Mouse (Mus musculus) testis, adult 2 months (tissue): ENCODE measurements around the gene Foxp1.

ENCODE experiments used
- CTCF ChIP-seq: fragments of 200-500 bp; IDR thresholded peaks from 2 replicates; pipeline ENCODE4 v1.5.1; 2012; ENCODE audit warnings: low read depth, mild to moderate bottlenecking, inconsistent platforms, low read length, moderate library complexity; ENCODE audit not compliant: control insufficient read depth, insufficient read depth, insufficient replicate concordance
- POLR2A ChIP-seq: fragments of 200-500 bp; IDR thresholded peaks from 2 replicates; pipeline ENCODE4 v1.6.1; 2012; ENCODE audit warnings: low read depth, mild to moderate bottlenecking, inconsistent platforms, low read length, moderate library complexity; ENCODE audit not compliant: control insufficient read depth

DNA sequence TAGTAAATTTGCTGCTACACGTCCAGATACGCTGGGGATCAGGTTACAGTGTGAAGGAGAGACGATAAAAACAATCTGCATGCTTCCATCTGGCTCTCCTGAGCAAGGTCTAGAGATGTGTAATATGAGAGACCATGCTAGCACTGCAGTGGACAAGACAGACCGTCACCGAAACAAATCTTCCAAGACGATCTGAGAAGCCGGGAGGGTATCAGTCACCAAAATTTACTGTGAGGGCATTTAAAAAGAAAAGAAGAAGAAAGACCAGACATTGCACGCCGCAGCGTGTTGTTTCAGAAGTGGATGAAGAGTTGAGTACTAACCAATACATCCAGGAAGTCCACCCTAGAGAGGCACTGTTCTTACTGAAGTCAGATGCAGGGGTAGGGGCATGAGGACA is 39.0 kb downstream of the Foxp1 start:
- TF ChIP-seq CTCF = no peak
- no peak for TF ChIP-seq POLR2A
